In the genomic region with DNA sequence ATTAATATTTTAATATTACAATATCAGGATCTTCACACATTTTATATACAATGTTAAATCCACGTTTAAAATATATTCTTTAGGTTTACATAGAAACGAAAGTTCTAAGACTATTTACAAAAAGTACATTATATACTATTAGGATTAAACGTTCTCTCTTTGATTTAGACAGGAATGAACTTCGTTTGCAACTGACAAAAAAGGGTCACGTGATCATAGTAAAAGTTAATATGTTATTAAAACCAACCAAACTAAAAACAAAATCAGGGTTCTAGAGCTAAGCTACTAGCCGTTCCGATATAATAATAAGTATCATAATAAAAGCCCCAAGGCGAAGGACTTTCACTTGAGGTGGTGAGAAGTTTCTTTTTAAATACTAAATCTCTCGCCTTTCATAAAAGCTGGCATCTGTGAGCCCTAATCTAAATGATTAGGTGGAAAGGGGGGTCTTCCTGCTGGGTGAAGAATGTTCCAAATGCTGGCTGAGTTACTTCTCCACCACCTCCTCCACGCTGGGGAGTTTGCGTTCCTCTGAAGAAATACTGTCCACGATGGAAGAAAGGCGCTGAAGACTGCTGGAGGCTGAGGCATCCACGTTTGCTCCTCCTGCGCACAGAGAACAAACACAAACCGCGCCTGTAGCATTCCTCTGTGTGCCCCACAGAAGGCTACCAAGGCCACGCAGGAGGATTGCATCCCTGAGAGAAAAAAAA, we compare ENCODE assay signal across 9 mouse cellular contexts. TPM values are rescaled to one million over a fixed set of nuclear protein-coding genes. Genes with fewer than 3 reads are reported as not detected.
DNase-seq lines count a peak whose midpoint lies in the region; ATAC-seq and TF ChIP-seq lines count a peak whose summit lies in the region.
"Had no signal": no experiment of that assay in that cellular context is flagged by ENCODE, and none has a peak within 500 bp of the region (broad histone marks: within the 10 kb centered on the region; RNA-seq: fewer than 3 reads in every experiment).

No protein-coding gene starts in this region.

- no peak for DNase-seq in heart, postnatal 0 days (ENCODE audit: low spot score)
- no peak for DNase-seq in heart, adult 11 months
- peak; percentile 25 for DNase-seq in brain, adult 2 months (ENCODE audit: low read depth, low spot score)
- DNase-seq in hindbrain, embryonic 11.5 days (ENCODE audit: low spot score): peak; percentile 39
- DNase-seq in gastrocnemius, postnatal 36 days: no peak
- no peak for DNase-seq in thymus, postnatal 25 days
- no peak for DNase-seq in cerebellum, adult 18-20 months

- peak overlapping the region; percentile 63 for H3K4me2 ChIP-seq in heart, postnatal 0 days (ENCODE audit: low read depth, low read length)
- H3K4me2 ChIP-seq in hindbrain, embryonic 11.5 days (replicated peaks; ENCODE audit: low read depth, low read length): peak overlapping the region; percentile 11; the same call in 1 of the 2 replicates
- H3K4me2 ChIP-seq in midbrain, embryonic 15.5 days: peak overlapping the region; percentile 49

- intact Hi-C loops in gastrocnemius, postnatal 36 days (cut with DNase I): loop anchor here (5.0 kb wide), 1 partner anchor 74 kb away; no protein-coding TSS in a partner anchor

- H3K27ac ChIP-seq in heart, postnatal 0 days (ENCODE audit: low read depth): no peak overlapping the region; the same call in 1 of the 2 replicates
- no peak overlapping the region for H3K27ac ChIP-seq in hindbrain, embryonic 11.5 days (ENCODE audit: low read depth, low read length)
- no peak overlapping the region for H3K27ac ChIP-seq in midbrain, embryonic 15.5 days

- no peak for TF ChIP-seq CTCF in heart, postnatal 0 days (IDR thresholded peaks at IDR 0.05; ENCODE audit: low read depth)

- ATAC-seq in heart, postnatal 0 days (ENCODE audit: insufficient read depth, low read depth): no peak
- ATAC-seq in hindbrain, embryonic 11.5 days (ENCODE audit: low FRiP score): peak; percentile 63
- peak; percentile 71; the same call in 1 of the 2 replicates for ATAC-seq in midbrain, embryonic 15.5 days (replicated peaks)

- TF ChIP-seq EP300 in heart, postnatal 0 days (IDR thresholded peaks at IDR 0.05; ENCODE audit: low read depth): no peak

- peak overlapping the region; percentile 39 for H3K4me3 ChIP-seq in heart, postnatal 0 days (ENCODE audit: low read depth, low read length)
- H3K4me3 ChIP-seq in hindbrain, embryonic 11.5 days (ENCODE audit: low read depth, low read length): 0 out of 2 replicates have a peak overlapping the region, but pooled peaks have one; percentile 1
- H3K4me3 ChIP-seq in midbrain, embryonic 15.5 days: peak overlapping the region; percentile 31

- no peaks in the 10 kb centered on the region for H3K36me3 ChIP-seq in heart, postnatal 0 days (replicated peaks; ENCODE audit: control insufficient read depth, insufficient read depth, low read length)
- H3K36me3 ChIP-seq in hindbrain, embryonic 11.5 days (ENCODE audit: control insufficient read depth, insufficient read depth, low read length): no peaks in the 10 kb centered on the region
- no peaks in the 10 kb centered on the region for H3K36me3 ChIP-seq in midbrain, embryonic 15.5 days (replicated peaks)

- H3K27me3 ChIP-seq in heart, postnatal 0 days (ENCODE audit: control insufficient read depth, insufficient read depth, low read length): no peaks in the 10 kb centered on the region
- H3K27me3 ChIP-seq in hindbrain, embryonic 11.5 days (ENCODE audit: control insufficient read depth, insufficient read depth, low read length): no peaks in the 10 kb centered on the region
- no peaks in the 10 kb centered on the region for H3K27me3 ChIP-seq in midbrain, embryonic 15.5 days (replicated peaks)

- H3K4me1 ChIP-seq in heart, postnatal 0 days (ENCODE audit: control insufficient read depth, insufficient read depth): no peaks in the 10 kb centered on the region
- H3K4me1 ChIP-seq in hindbrain, embryonic 11.5 days (replicated peaks; ENCODE audit: control insufficient read depth, insufficient read depth, low read length): no peaks in the 10 kb centered on the region
- no peaks in the 10 kb centered on the region for H3K4me1 ChIP-seq in midbrain, embryonic 15.5 days

- WGBS in heart, postnatal 0 days: 33% methylated on average over 18 of the region's 18 CpGs
- WGBS in hindbrain, embryonic 11.5 days: 48% methylated on average over 18 of the region's 18 CpGs
- 34% methylated on average over 18 of the region's 18 CpGs for WGBS in midbrain, embryonic 15.5 days

- H3K9me3 ChIP-seq in heart, postnatal 0 days (replicated peaks; ENCODE audit: control insufficient read depth, low read length): no peaks in the 10 kb centered on the region
- no peaks in the 10 kb centered on the region for H3K9me3 ChIP-seq in hindbrain, embryonic 11.5 days (ENCODE audit: control insufficient read depth, low read length)
- H3K9me3 ChIP-seq in midbrain, embryonic 15.5 days: no peaks in the 10 kb centered on the region

- peak overlapping the region; percentile 53; the same call in 1 of the 2 replicates for H3K9ac ChIP-seq in heart, postnatal 0 days (replicated peaks; ENCODE audit: low read depth, low read length)
- H3K9ac ChIP-seq in hindbrain, embryonic 11.5 days (ENCODE audit: low read depth, low read length): no peak overlapping the region
- no peak overlapping the region for H3K9ac ChIP-seq in midbrain, embryonic 15.5 days

RNA-seq across cellular contexts. Expression of gene Myf6, which starts 1.5 kb away (rescaled TPM):
- total RNA-seq in heart, postnatal 0 days (2014; rRNA removed; ENCODE audit: low replicate concordance): not detected in 2 replicates
- not detected in 2 replicates for polyA plus RNA-seq in heart, postnatal 0 days (2015; fragmentation: Nextera tagmentation; extraction: Ambion mirVana)
- 0.11 TPM in 1 of 2 replicates, not detected in the other for polyA plus RNA-seq in hindbrain, embryonic 11.5 days (2014; fragmentation: Nextera tagmentation; extraction: Ambion mirVana)
- polyA plus RNA-seq in midbrain, embryonic 15.5 days (2015; fragmentation: Nextera tagmentation; extraction: Ambion mirVana): not detected in 2 replicates
- total RNA-seq in gastrocnemius, postnatal 36 days (2021): 100 to 1,000 TPM; 105 to 124 TPM
- total RNA-seq: megakaryocyte-erythroid progenitor cell, adult 5-6 weeks had no signal

RNA-seq across cellular contexts. Expression of gene Myf5, which starts 7.1 kb away (rescaled TPM):
- not detected in 2 replicates for total RNA-seq in heart, postnatal 0 days (2014; rRNA removed; ENCODE audit: low replicate concordance)
- polyA plus RNA-seq in heart, postnatal 0 days (2015; fragmentation: Nextera tagmentation; extraction: Ambion mirVana): not detected in 2 replicates
- polyA plus RNA-seq in hindbrain, embryonic 11.5 days (2014; fragmentation: Nextera tagmentation; extraction: Ambion mirVana): 1.1 and 1.6 TPM in 2 replicates
- not detected in 2 replicates for polyA plus RNA-seq in midbrain, embryonic 15.5 days (2015; fragmentation: Nextera tagmentation; extraction: Ambion mirVana)
- total RNA-seq in gastrocnemius, postnatal 36 days (2021): 1 to 10 TPM; 2.3 to 2.6 TPM
- total RNA-seq: megakaryocyte-erythroid progenitor cell, adult 5-6 weeks had no signal

Comparison
In these comparisons a context has a peak if more than half of its experiments do, and no peak if none do; other contexts are left out.
1. DNase-seq: peak in brain, adult 2 months (single experiment) and hindbrain, embryonic 11.5 days (single experiment); none in heart, postnatal 0 days (single experiment), heart, adult 11 months (single experiment), gastrocnemius, postnatal 36 days (0 of 2), thymus, postnatal 25 days (single experiment) and cerebellum, adult 18-20 months (0 of 2).
2. H3K4me2 ChIP-seq: peak in every context shown above with its lines; median percentile 63 in heart, postnatal 0 days; 49 in midbrain, embryonic 15.5 days; 11 in hindbrain, embryonic 11.5 days.
3. Peak in every context shown above with its lines, with median percentiles within 50 percentile points of each other: H3K4me3 ChIP-seq.